Mouse (Mus musculus) v-Abl transformed pro-B cells (cell line): ENCODE results near the gene Fadd.

Experiments used
- in situ Hi-C, 2 experiments: fragments of 400-800 bp; cut with MboI; formaldehyde crosslinking; loops; one replicate each; pipeline ENCODE4 v1.15.1; 2025; ENCODE audit not compliant: unreplicated experiment in 2 of 2

Gene Fadd

GRCm38 (mm10) chr7:144539146-144539545, 43.1 kb downstream of the Fadd start:
- in situ Hi-C loops, result no loop called here

GRCm38 (mm10) chr7:144538030-144538644, 44.1 kb downstream of the Fadd start:
- in situ Hi-C loops, result no loop called here

GRCm38 (mm10) chr7:144536367-144536766, 45.9 kb downstream of the Fadd start:
- in situ Hi-C loops, result no loop called here

GRCm38 (mm10) chr7:144534773-144535172, 47.5 kb downstream of the Fadd start:
- in situ Hi-C loops, result no loop called here

- in situ Hi-C loops, result no loop called here
Observed at GRCm38 (mm10) chr7:144531585-144532378, 50.5 kb downstream of the Fadd start.

- in situ Hi-C loops, result no loop called here
Observed at GRCm38 (mm10) chr7:144529851-144530250, 52.4 kb downstream of the Fadd start.

GRCm38 (mm10) chr7:144527723-144528221, 54.5 kb downstream of the Fadd start:
- in situ Hi-C loops, result no loop called here
